Mouse (Mus musculus): ENCODE results near the gene Slc1a3. TPM values are rescaled to one million over a fixed set of nuclear protein-coding genes. Genes with fewer than 3 reads are reported as not detected.
"Not testable (repeated sequence)": the region's sequence is repeated elsewhere in the genome, so short reads cannot be mapped to it uniquely, and the experiment has no call there.

Gene Slc1a3
- polyA plus RNA-seq, 1 experiment: 22.8 TPM

GRCm38 (mm10) chr15:8711630-8712310, 1.2 kb upstream of the Slc1a3 start:
- Histone ChIP-seq H3K4me1 (ENCODE audit: control insufficient read depth, insufficient read depth, low read length) (0 out of 2 replicates have a peak, but pooled peaks cover under 1% of the 10 kb centered on the region), H3K27ac (ENCODE audit: insufficient read depth, low read length) (no peak overlapping the region), H3K4me3 (ENCODE audit: insufficient read depth, low read length) (no peak overlapping the region)
- TF ChIP-seq POLR2A (IDR thresholded peaks at IDR 0.05; ENCODE audit: low read depth, low read length) (no peak), CTCF (IDR thresholded peaks at IDR 0.05; ENCODE audit: borderline replicate concordance, insufficient read depth, low read length) (no peak)

GRCm38 (mm10) chr15:8709578-8709977, 986 bp downstream of the Slc1a3 start:
- H3K4me3 ChIP-seq (ENCODE audit: insufficient read depth, low read length): peak overlapping the region; percentile 40
- no peaks in the 10 kb centered on the region for H3K4me1 ChIP-seq (ENCODE audit: control insufficient read depth, insufficient read depth, low read length)
- H3K27ac ChIP-seq (ENCODE audit: insufficient read depth, low read length): no peak overlapping the region
- TF ChIP-seq POLR2A (IDR thresholded peaks at IDR 0.05; ENCODE audit: low read depth, low read length): no peak
- TF ChIP-seq CTCF (IDR thresholded peaks at IDR 0.05; ENCODE audit: borderline replicate concordance, insufficient read depth, low read length): no peak

GRCm38 (mm10) chr15:8706613-8707012, 4.0 kb downstream of the Slc1a3 start:
- no peak for TF ChIP-seq POLR2A (IDR thresholded peaks at IDR 0.05; ENCODE audit: low read depth, low read length)
- no peak for TF ChIP-seq CTCF (IDR thresholded peaks at IDR 0.05; ENCODE audit: borderline replicate concordance, insufficient read depth, low read length)
- H3K27ac ChIP-seq (ENCODE audit: insufficient read depth, low read length): no peak overlapping the region
- no peaks in the 10 kb centered on the region for H3K4me1 ChIP-seq (ENCODE audit: control insufficient read depth, insufficient read depth, low read length)
- H3K4me3 ChIP-seq (ENCODE audit: insufficient read depth, low read length): no peak overlapping the region

- no peak overlapping the region for H3K4me3 ChIP-seq (ENCODE audit: insufficient read depth, low read length)
- no peak overlapping the region for H3K27ac ChIP-seq (ENCODE audit: insufficient read depth, low read length)
- TF ChIP-seq POLR2A (IDR thresholded peaks at IDR 0.05; ENCODE audit: low read depth, low read length) (no peak), CTCF (IDR thresholded peaks at IDR 0.05; ENCODE audit: borderline replicate concordance, insufficient read depth, low read length) (no peak)
- no peaks in the 10 kb centered on the region for H3K4me1 ChIP-seq (ENCODE audit: control insufficient read depth, insufficient read depth, low read length)
Observed at GRCm38 (mm10) chr15:8706178-8706577, 4.4 kb downstream of the Slc1a3 start.

- not testable (repeated sequence) for H3K27ac ChIP-seq (ENCODE audit: insufficient read depth, low read length); H3K4me3 ChIP-seq (ENCODE audit: insufficient read depth, low read length); H3K4me1 ChIP-seq (ENCODE audit: control insufficient read depth, insufficient read depth, low read length)
Observed at GRCm38 (mm10) chr15:8705560-8705959, 5.0 kb downstream of the Slc1a3 start.

GRCm38 (mm10) chr15:8697976-8698375, 12.6 kb downstream of the Slc1a3 start:
- H3K4me3 ChIP-seq (ENCODE audit: insufficient read depth, low read length): no peak overlapping the region
- no peak overlapping the region for H3K27ac ChIP-seq (ENCODE audit: insufficient read depth, low read length)
- TF ChIP-seq CTCF (IDR thresholded peaks at IDR 0.05; ENCODE audit: borderline replicate concordance, insufficient read depth, low read length): no peak
- no peak for TF ChIP-seq POLR2A (IDR thresholded peaks at IDR 0.05; ENCODE audit: low read depth, low read length)
- H3K4me1 ChIP-seq (ENCODE audit: control insufficient read depth, insufficient read depth, low read length): no peaks in the 10 kb centered on the region

- TF ChIP-seq CTCF (IDR thresholded peaks at IDR 0.05; ENCODE audit: borderline replicate concordance, insufficient read depth, low read length): no peak
- TF ChIP-seq POLR2A (IDR thresholded peaks at IDR 0.05; ENCODE audit: low read depth, low read length): no peak
- no peak overlapping the region for H3K4me3 ChIP-seq (ENCODE audit: insufficient read depth, low read length)
- no peaks in the 10 kb centered on the region for H3K4me1 ChIP-seq (ENCODE audit: control insufficient read depth, insufficient read depth, low read length)
- no peak overlapping the region for H3K27ac ChIP-seq (ENCODE audit: insufficient read depth, low read length)
Observed at GRCm38 (mm10) chr15:8697500-8697899, 13.1 kb downstream of the Slc1a3 start.

- not testable (repeated sequence) for H3K27ac ChIP-seq (ENCODE audit: insufficient read depth, low read length); H3K4me1 ChIP-seq (ENCODE audit: control insufficient read depth, insufficient read depth, low read length); H3K4me3 ChIP-seq (ENCODE audit: insufficient read depth, low read length)
Observed at GRCm38 (mm10) chr15:8690141-8690540, 20.4 kb downstream of the Slc1a3 start.

- no peak overlapping the region for H3K4me3 ChIP-seq (ENCODE audit: insufficient read depth, low read length)
- H3K27ac ChIP-seq (ENCODE audit: insufficient read depth, low read length): no peak overlapping the region
- H3K4me1 ChIP-seq (ENCODE audit: control insufficient read depth, insufficient read depth, low read length): peaks cover 6% of the 10 kb centered on the region
- TF ChIP-seq POLR2A (IDR thresholded peaks at IDR 0.05; ENCODE audit: low read depth, low read length) (no peak), CTCF (IDR thresholded peaks at IDR 0.05; ENCODE audit: borderline replicate concordance, insufficient read depth, low read length) (no peak)
Observed at GRCm38 (mm10) chr15:8686846-8687245, 23.7 kb downstream of the Slc1a3 start.

GRCm38 (mm10) chr15:8685506-8685905, 25.1 kb downstream of the Slc1a3 start:
- no peak for TF ChIP-seq POLR2A (IDR thresholded peaks at IDR 0.05; ENCODE audit: low read depth, low read length)
- no peak overlapping the region for H3K4me3 ChIP-seq (ENCODE audit: insufficient read depth, low read length)
- H3K4me1 ChIP-seq (ENCODE audit: control insufficient read depth, insufficient read depth, low read length): peaks cover 6% of the 10 kb centered on the region
- H3K27ac ChIP-seq (ENCODE audit: insufficient read depth, low read length): peak overlapping the region; percentile 80

- H3K4me3 ChIP-seq (ENCODE audit: insufficient read depth, low read length): no peak overlapping the region
- peaks cover 6% of the 10 kb centered on the region for H3K4me1 ChIP-seq (ENCODE audit: control insufficient read depth, insufficient read depth, low read length)
- peak overlapping the region; percentile 85 for H3K27ac ChIP-seq (ENCODE audit: insufficient read depth, low read length)
- TF ChIP-seq CTCF (IDR thresholded peaks at IDR 0.05; ENCODE audit: borderline replicate concordance, insufficient read depth, low read length): no peak
- TF ChIP-seq POLR2A (IDR thresholded peaks at IDR 0.05; ENCODE audit: low read depth, low read length): no peak
Observed at GRCm38 (mm10) chr15:8684263-8684662, 26.3 kb downstream of the Slc1a3 start.
